Mouse (Mus musculus): Measurements from ENCODE around the gene Melk.

Gene Melk

DNA sequence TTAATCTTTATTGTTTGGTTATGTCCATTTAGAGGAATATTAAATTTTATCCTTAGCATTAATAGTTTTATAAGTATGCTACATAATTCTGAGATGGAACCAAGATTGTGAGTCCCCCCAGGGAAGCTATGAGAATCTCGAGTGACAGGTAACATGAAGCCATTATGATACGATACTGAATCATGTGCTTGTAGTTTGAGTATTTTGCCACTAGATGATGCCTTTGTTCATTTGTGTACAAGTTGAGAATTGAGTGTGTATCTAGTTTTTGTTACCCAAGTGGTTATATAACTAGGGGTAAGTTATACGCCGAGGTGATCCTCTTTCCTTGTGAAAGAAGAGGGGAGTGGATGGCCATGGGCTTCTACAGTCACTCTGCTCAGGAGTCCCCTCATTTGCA lies 9.8 kb downstream of the Melk start:
- no peak for TF ChIP-seq GATA4 (IDR thresholded peaks at IDR 0.05; ENCODE audit: insufficient replicate concordance, low read length)

DNA sequence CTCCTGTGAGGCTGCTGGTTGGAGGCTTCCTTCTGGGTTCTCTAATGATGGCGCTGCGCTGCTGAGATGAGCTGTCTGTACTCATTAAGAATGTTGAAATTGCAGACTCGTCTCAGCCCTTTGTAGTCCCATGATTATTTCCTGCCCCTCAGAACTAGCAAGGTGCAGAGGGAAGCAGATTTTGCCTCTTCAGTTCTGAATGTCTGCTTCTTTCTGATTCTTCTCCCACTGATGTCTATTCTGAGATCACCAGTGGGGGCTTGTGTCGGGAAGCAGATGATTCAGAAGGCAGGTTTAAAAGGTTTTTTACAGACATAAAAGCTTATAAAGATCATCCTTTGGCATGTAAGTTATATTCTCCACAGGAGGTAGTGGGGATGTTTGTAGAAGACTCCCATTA lies 10.2 kb downstream of the Melk start:
- no peak for TF ChIP-seq GATA4 (IDR thresholded peaks at IDR 0.05; ENCODE audit: insufficient replicate concordance, low read length)

DNA sequence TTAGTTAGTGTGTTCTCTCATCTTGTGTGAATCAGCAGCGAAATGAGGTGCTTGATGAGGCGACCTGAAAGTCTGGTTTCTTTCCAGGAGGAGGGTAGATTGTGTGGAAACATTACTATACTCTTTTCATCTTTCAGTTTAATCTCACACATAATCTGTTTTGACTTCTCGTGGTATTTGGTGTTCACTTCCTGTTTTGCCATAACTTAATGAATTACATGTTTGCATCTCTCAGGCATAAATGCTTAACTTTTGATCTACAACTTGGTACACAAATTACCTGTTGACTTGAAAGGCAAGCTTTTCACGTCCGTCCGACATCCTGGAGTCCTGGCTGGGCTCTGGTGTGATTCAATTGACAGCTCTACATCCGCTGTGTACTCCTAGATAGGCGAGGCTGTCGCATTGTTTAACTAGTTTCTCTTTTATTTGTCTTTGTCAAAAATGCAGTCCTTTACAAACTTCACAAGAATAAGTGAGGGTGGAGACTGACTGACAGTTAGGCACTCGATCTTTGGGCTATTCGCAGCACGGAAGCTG lies 15.7 kb downstream of the Melk start:
- no peak for TF ChIP-seq GATA4 (IDR thresholded peaks at IDR 0.05; ENCODE audit: insufficient replicate concordance, low read length)

DNA sequence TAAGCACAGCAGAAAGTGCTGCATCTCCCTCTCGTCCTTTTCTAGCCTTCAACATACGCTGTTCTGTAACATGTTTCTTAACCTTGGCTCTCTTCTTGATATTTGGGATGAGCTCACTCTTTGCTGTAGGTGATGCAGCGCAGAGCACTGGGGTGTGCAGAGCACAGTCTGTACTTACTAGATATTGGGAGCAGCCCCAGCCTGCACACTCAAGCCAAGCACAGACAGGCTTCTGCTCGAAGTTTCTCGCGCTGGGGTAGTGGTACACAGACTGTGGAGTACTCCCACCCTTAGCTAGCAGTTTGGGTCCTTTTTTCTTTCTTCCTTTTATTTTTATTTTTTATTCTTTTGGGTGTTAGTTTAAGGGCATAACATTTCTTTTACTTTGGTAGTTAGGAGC lies 19.8 kb downstream of the Melk start:
- no peak for TF ChIP-seq GATA4 (IDR thresholded peaks at IDR 0.05; ENCODE audit: insufficient replicate concordance, low read length)

DNA sequence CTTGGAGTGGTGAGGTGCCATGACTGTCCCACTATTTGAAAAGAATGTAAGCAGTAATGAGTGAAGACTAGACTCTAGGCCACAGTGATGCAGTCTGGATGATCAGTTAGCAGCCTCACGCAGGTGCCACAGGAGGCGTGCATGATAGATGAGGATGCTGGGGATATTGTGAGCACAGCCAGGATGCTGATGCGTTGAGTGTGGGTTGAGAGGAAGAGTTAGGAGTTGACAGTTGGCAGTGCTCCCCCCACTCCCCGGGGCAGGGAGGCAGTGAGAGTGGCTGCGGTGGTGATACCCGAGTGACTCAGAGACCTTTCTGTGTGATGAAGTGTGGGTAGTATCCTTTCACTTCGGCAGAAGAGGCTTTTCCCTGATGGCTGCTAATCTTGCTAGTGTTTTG lies 21.4 kb downstream of the Melk start:
- TF ChIP-seq GATA4 (IDR thresholded peaks at IDR 0.05; ENCODE audit: insufficient replicate concordance, low read length): no peak

DNA sequence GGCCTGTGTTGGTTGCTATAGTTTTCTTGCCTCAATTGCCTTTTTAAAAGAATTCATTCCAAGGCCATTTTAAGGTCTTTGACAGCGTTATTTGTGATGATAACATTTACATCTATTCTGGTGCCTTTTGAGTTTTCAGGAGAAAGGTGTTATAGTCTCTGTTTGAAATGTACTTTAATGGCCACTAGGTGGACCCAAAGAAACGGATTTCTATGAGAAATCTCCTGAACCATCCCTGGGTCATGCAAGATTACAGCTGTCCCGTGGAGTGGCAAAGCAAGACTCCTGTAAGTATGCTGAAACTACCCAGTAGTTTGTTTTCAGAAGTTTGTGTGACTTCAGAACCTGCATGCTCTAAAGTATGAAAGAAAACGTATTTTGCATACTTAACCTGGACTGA lies 24.8 kb downstream of the Melk start:
- TF ChIP-seq GATA4 (IDR thresholded peaks at IDR 0.05; ENCODE audit: insufficient replicate concordance, low read length): no peak

DNA sequence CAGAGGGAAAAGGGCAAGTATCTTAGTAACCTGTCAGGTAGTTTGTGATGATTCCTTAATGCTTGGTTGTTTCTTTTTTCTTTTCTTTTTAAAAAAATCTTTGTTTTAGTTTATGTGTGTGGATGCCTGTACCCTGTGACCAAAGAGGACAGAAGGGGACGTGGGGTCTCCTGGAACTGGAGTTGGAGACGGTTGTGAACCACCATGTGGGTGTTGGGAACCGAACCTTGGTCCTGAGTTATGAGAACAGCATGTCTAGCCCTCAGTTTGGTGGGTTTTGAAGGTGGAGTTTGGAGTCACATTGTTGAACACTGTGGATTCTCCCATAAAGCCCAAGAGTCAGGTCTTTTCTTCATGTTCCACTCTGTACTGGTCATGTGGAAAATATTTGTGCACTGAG lies 26.0 kb downstream of the Melk start:
- TF ChIP-seq GATA4 (IDR thresholded peaks at IDR 0.05; ENCODE audit: insufficient replicate concordance, low read length): no peak

DNA sequence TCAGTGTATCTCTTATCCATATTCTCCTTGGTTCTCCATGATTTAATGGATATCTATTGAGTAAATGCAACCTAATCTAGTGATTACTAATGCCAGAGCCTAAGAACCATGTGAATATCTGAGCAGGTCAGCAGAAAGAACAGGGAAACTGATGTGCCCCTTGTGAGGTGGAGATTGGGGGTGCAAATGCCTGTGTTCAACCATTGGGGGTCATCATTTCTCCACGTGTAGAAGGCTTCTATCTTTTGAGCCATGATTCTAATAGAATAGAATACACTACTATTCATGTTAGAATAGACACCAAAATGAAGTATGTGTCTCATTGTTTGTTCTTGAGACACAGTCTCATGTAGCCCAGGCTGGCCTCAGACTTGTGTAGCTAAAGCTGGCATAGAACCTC lies 27.3 kb downstream of the Melk start:
- TF ChIP-seq GATA4 (IDR thresholded peaks at IDR 0.05; ENCODE audit: insufficient replicate concordance, low read length): no peak

DNA sequence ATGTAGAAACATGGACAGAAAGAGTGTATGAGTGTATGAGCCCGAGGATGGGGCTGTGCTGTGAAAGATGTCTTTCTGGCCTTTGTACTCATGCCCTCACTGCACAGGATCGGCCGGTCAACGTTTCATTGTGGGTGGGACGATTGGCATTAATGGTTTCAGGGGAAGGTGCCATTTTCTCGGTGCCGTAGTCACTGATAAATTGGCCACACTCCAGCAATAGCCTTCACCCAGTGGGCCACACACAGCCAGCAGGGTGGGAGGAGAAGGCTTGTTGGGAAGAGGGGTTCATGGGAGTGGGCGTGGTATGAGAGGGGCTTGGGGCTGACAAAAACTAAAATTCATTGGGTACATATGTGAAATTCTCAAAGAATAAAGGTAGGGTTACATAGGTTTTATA lies 34.3 kb downstream of the Melk start:
- TF ChIP-seq GATA4 (IDR thresholded peaks at IDR 0.05; ENCODE audit: insufficient replicate concordance, low read length): no peak

DNA sequence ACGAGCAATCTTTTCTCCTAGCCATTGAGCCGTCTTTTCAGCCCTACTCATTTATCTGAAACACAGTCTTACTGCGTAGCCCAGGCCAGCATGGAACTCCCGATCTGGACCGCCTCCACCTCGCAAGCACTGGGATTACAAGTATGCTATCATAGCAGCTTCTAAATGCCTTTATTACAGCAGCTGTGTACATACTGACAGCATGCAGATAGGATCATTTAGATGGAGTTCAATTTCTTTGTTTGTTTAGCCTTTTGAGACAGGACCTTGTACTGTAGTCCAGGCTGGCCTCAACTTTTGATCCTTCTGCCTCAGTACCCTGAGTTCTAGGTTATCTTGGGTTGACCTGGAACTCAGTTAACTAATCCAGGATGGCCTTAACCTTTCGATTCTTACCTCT lies 61.0 kb downstream of the Melk start:
- TF ChIP-seq GATA4 (IDR thresholded peaks at IDR 0.05; ENCODE audit: insufficient replicate concordance, low read length): no peak

DNA sequence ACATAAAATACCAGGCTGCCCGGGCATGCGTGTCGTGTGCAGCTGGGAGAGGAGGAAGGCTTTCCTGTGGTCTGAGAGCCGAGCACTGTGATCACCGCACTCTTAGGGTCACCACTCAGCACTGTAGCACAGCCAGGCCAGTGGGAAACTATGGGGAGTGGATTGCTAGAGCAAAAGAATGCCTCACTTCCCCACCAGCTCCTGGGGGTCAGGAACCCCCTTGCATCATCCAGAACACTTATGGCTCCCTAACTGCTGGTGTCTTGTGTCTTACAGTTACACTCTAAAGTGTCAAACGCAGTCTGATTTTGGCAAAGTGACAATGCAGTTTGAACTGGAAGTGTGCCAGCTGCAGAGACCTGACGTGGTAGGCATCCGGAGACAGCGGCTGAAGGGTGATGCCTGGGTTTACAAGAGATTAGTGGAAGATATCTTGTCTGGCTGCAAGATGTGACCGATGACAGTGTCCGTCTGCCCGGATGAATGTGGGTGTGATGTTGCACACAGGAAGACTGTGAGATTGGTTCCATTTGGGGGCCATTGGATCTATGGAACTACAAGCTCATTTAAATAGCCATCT lies 62.8 kb downstream of the Melk start:
- TF ChIP-seq GATA4 (IDR thresholded peaks at IDR 0.05; ENCODE audit: insufficient replicate concordance, low read length): no peak

DNA sequence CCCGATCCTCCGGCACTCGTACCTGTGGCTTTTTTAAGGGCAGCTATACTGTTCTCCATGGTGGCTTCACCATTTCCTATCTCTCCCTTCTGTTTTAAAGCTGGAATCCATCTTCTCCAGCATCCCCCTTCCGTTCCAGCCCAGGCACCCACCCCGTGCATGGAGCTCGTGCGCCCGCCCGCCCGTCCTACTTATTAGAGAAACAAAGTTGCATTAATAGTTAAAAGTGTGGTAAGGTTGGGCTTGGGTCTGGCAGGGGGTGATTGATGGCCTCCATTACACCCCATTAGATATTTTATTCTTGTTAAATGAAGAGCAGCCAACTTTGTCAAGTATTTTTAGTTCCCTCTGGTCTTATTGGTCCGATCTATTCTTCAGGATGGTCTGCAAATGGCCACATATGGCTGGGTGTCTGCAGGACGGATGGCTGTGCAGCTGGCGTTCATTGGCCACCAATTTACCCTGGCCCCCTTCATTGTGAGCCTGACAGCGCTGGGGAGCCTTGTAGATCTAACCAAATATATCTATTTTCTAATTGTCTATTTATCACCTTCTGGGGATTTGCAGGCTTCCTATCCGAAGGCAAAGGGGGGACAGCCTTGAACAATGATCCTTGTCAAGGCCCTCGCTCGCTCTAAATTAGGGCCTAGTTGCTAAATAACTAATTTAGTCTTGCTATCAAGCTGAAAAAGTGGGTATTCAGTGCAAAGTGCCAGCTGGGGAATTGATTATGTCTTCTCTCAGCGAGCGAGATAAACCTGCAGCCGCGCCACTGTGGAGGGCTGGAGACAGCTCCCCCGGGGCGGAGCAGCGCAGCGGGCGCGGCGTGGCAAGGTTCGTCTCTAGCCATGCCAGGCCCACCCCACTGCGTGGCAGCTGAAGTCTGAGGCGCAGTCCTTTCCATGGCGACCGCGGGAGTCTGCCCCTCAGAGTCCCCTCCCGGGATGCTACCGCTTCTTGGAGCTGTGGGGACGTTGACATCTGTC lies 91.8 kb downstream of the Melk start:
- TF ChIP-seq GATA4 (IDR thresholded peaks at IDR 0.05; ENCODE audit: insufficient replicate concordance, low read length): no peak

DNA sequence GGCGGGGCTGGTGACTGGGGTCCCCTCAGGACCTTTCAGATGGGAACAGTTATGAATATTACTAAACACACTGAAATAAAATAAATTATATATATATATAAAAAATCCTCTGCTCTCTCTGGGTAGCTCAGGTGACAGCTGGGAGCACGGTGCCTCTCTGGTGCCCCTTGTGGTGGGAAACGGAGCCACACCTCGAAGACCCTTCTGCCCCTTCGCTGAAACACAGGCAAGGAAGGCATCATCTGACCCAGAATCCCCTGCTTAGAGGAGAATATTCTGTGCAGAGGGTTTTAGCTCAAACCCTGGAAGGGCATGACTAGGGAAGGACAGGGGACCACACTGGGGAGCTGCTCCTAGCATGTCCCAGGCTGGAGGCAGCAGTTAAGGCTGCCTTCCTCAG lies 101.9 kb downstream of the Melk start:
- no peak for TF ChIP-seq GATA4 (IDR thresholded peaks at IDR 0.05; ENCODE audit: insufficient replicate concordance, low read length)

DNA sequence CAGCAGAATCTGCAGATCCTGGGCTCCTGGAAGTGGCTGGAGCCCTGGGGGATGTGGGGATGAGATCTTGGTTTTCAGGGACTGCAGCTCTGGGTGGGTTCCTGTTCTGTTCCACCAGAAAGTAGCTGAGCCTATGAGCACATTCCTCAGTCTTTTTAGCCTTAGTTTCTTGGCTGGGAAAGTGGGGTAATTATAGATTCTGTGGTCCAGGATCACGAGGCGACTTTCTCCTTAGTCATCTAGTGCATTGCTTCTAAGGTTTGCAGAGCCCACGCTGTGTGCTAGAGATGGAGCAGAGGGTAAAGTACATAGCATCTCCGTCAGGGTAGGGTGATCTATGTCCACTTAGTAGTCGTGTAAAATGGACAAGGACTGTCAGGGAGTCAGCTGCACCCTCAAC lies 103.8 kb downstream of the Melk start:
- no peak for TF ChIP-seq GATA4 (IDR thresholded peaks at IDR 0.05; ENCODE audit: insufficient replicate concordance, low read length)

Measured in liver, adult (tissue).